Mouse (Mus musculus) liver, embryonic 12.5 days (tissue): ENCODE data around the gene Ptov1. TPM values are rescaled to one million over a fixed set of nuclear protein-coding genes. Genes with fewer than 3 reads are reported as not detected.

Experiments
- ATAC-seq: fragments of 200-750 bp; cut with Nextera tagmentation; 2 replicates; pipeline ENCODE4 v1.8.0; 2017; ENCODE audit warnings: moderate number of reproducible peaks, mild to moderate bottlenecking, moderate library complexity
- H3K27ac ChIP-seq: fragments of 300-500 bp; sonication (generic); 2 replicates; pipeline ENCODE4 v1.5.1; 2016; ENCODE audit warnings: mild to moderate bottlenecking
- H3K27me3 ChIP-seq: fragments of 300-500 bp; sonication (generic); replicated peaks from 2 replicates; pipeline ENCODE4 v1.6.1; 2016; ENCODE audit warnings: mild to moderate bottlenecking, moderate library complexity
- H3K36me3 ChIP-seq: fragments of 300-500 bp; sonication (generic); 2 replicates; pipeline ENCODE4 v1.6.1; 2016; ENCODE audit warnings: mild to moderate bottlenecking, moderate library complexity
- H3K4me1 ChIP-seq: fragments of 300-500 bp; sonication (generic); 2 replicates; pipeline ENCODE4 v1.6.1; 2016
- H3K4me2 ChIP-seq: fragments of 300-500 bp; sonication (generic); 2 replicates; pipeline ENCODE4 v1.6.1; 2016; ENCODE audit warnings: mild to moderate bottlenecking, moderate library complexity
- H3K4me3 ChIP-seq: fragments of 300-500 bp; sonication (generic); 2 replicates; pipeline ENCODE4 v1.5.1; 2016; ENCODE audit warnings: mild to moderate bottlenecking, moderate library complexity
- H3K9ac ChIP-seq: fragments of 300-500 bp; sonication (generic); 2 replicates; pipeline ENCODE4 v1.6.1; 2016; ENCODE audit warnings: mild to moderate bottlenecking, moderate library complexity
- H3K9me3 ChIP-seq: fragments of 300-500 bp; sonication (generic); replicated peaks from 2 replicates; pipeline ENCODE4 v1.6.1; 2016; ENCODE audit warnings: mild to moderate bottlenecking, moderate library complexity
- WGBS: fragments of 180-500 bp; shearing (Covaris S2); methylation state at CpG from one replicate; pipeline ENCODE4 v1.1.7; 2016; ENCODE audit not compliant: insufficient replicate concordance; 5-methylcytosine and 5-hydroxymethylcytosine counted together
- polyA plus RNA-seq: library from polyadenylated mRNA; unstranded; fragments of >200 nt; fragmentation: Nextera tagmentation; extraction: Ambion mirVana; gene quantifications from 2 replicates; pipeline ENCODE4 v1.2.1, GENCODE M21; 2016

Ptov1 gene
- polyA plus RNA-seq, 1 experiment from 2014 or later: 121 TPM

- H3K4me1 ChIP-seq: peaks cover 57% of the 10 kb centered on the region
- H3K27ac ChIP-seq: peak overlapping the region; percentile 61; the same call in 1 of the 2 replicates
- no peaks in the 10 kb centered on the region for H3K9me3 ChIP-seq
- H3K36me3 ChIP-seq: peaks cover 49% of the 10 kb centered on the region
- WGBS: 56% methylated on average over 15 of the region's 15 CpGs
- H3K4me2 ChIP-seq: peak overlapping the region; percentile 92
- no peaks in the 10 kb centered on the region for H3K27me3 ChIP-seq
- peak overlapping the region; percentile 22; the same call in 1 of the 2 replicates for H3K9ac ChIP-seq
- ATAC-seq: no peak
- H3K4me3 ChIP-seq: no peak overlapping the region
Observed at GRCm38 (mm10) chr7:44866276-44867009, 3.1 kb downstream of the Ptov1 start.

- Histone ChIP-seq H3K4me3 (no peak overlapping the region), H3K27ac (no peak overlapping the region), H3K9ac (no peak overlapping the region), H3K27me3 (no peaks in the 10 kb centered on the region), H3K36me3 (peaks cover 60% of the 10 kb centered on the region), H3K4me2 (no peak overlapping the region), H3K4me1 (peaks cover 61% of the 10 kb centered on the region), H3K9me3 (no peaks in the 10 kb centered on the region)
- 83% methylated on average over 24 of the region's 24 CpGs for WGBS
- no peak for ATAC-seq
Observed at GRCm38 (mm10) chr7:44864595-44865542, 4.7 kb downstream of the Ptov1 start.

- H3K9ac ChIP-seq: no peak overlapping the region
- no peaks in the 10 kb centered on the region for H3K9me3 ChIP-seq
- no peak overlapping the region for H3K4me2 ChIP-seq
- no peak overlapping the region for H3K4me3 ChIP-seq
- H3K27me3 ChIP-seq: no peaks in the 10 kb centered on the region
- H3K27ac ChIP-seq: no peak overlapping the region
- ATAC-seq: no peak
- 87% methylated on average over 11 of the region's 11 CpGs for WGBS
- peaks cover 66% of the 10 kb centered on the region for H3K36me3 ChIP-seq
- H3K4me1 ChIP-seq: peaks cover 65% of the 10 kb centered on the region
Observed at GRCm38 (mm10) chr7:44863982-44864494, 5.5 kb downstream of the Ptov1 start.

- WGBS: 86% methylated on average over 14 of the region's 14 CpGs
- H3K27me3 ChIP-seq: no peaks in the 10 kb centered on the region
- no peak overlapping the region for H3K9ac ChIP-seq
- no peak overlapping the region for H3K4me3 ChIP-seq
- H3K9me3 ChIP-seq: no peaks in the 10 kb centered on the region
- peaks cover 71% of the 10 kb centered on the region for H3K36me3 ChIP-seq
- H3K4me1 ChIP-seq: peaks cover 63% of the 10 kb centered on the region
- no peak for ATAC-seq
- no peak overlapping the region for H3K27ac ChIP-seq
- H3K4me2 ChIP-seq: no peak overlapping the region
Observed at GRCm38 (mm10) chr7:44863210-44863609, 6.4 kb downstream of the Ptov1 start.

DNA sequence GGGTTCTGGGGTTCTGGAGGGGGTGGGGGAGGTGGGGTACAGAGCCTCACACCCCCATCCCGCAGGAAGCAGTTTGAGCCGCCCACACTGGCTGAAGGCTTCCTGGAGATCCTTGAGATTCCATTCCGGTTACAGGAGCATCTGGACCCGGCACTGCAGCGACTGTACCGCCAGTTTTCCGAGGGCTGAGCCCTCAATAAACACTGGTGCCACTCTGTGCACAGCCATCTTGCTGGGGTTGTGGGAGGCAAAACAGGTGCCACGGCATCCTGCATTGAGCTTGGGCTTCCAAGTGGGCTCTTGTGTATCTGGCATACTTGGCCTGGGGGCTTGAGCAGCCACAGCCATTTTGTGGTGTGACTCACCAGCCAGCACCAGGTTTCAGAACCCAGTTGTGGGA is 7.2 kb downstream of the Ptov1 start:
- Histone ChIP-seq H3K9me3 (no peaks in the 10 kb centered on the region), H3K36me3 (peaks cover 71% of the 10 kb centered on the region), H3K27ac (no peak overlapping the region), H3K4me1 (peaks cover 62% of the 10 kb centered on the region), H3K4me3 (no peak overlapping the region), H3K9ac (no peak overlapping the region), H3K27me3 (no peaks in the 10 kb centered on the region), H3K4me2 (no peak overlapping the region)
- 88% methylated on average over 8 of the region's 8 CpGs for WGBS
- ATAC-seq: no peak

- H3K36me3 ChIP-seq: peaks cover 70% of the 10 kb centered on the region
- no peaks in the 10 kb centered on the region for H3K27me3 ChIP-seq
- no peak overlapping the region for H3K27ac ChIP-seq
- H3K4me2 ChIP-seq: no peak overlapping the region
- 81% methylated on average over 14 of the region's 14 CpGs for WGBS
- no peaks in the 10 kb centered on the region for H3K9me3 ChIP-seq
- H3K4me1 ChIP-seq: peaks cover 55% of the 10 kb centered on the region
- no peak for ATAC-seq
- H3K4me3 ChIP-seq: no peak overlapping the region
- H3K9ac ChIP-seq: no peak overlapping the region
Observed at GRCm38 (mm10) chr7:44861429-44861816, 8.2 kb downstream of the Ptov1 start.

DNA sequence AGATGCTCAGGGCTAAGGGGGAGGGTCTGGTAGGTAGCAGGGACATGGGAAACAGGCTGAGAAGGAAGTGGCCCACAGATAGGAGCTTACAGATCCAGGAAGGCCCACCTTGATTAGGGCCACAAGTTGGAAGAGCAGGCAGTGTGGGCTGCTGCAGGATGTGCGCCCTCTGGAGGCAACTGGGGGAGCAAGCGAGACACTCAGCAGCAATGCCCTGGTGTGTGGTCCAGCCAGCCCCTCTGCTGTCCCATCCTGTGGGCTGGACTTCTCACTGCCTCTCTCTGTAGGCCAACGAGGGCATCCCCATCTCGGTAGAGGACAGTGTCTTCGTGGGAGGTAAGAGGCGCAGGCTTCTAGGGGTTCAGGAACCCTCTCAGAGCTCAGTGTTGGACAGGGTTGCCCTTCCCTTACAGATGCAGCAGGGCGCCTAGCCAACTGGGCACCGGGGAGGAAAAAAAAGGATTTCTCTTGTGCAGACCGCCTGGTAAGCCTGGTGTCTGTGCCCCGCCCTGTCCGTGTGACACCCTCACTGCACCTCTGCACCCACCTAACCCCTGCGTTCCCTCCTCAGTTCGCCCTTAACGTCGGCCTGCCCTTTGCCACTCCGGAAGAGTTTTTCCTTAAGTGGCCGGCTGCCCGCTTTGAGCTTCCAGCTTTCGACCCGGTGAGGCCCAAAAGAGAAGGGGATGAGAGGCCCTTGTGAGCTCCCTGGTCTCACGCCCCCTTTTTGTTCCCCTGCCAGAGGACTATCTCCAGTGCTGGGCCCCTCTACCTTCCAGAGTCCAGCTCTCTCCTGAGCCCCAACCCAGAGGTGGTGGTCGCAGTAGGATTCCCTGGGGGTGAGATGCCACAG is 8.8 kb downstream of the Ptov1 start:
- 54% methylated on average over 22 of the region's 22 CpGs for WGBS
- ATAC-seq: 0 out of 2 replicates have a peak, but pooled peaks have one; percentile 22
- Histone ChIP-seq H3K27ac (no peak overlapping the region), H3K4me1 (peaks cover 55% of the 10 kb centered on the region), H3K9ac (0 out of 2 replicates have a peak overlapping the region, but pooled peaks have one; percentile 2), H3K4me3 (no peak overlapping the region), H3K27me3 (no peaks in the 10 kb centered on the region), H3K36me3 (peaks cover 65% of the 10 kb centered on the region), H3K9me3 (no peaks in the 10 kb centered on the region), H3K4me2 (no peak overlapping the region)

DNA sequence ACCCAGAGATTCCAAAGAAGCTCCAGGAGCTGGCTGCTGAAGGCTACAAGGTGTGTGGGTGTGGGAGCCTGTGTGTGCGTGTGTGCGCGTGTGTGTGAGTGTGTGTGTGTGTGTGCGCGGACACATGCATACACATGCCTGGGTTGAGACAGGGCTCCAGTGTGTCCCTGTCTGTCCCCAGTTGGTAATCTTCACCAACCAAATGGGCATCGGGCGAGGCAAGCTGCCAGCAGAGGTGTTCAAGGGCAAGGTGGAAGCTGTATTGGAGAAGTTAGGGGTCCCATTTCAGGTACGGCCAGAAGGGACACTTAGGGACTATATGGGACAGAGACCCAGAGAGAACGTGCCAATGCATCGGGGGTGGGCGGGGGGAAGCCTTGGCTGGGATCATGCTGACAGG is 9.7 kb downstream of the Ptov1 start:
- ATAC-seq: no peak
- no peak overlapping the region for H3K27ac ChIP-seq
- 80% methylated on average over 11 of the region's 11 CpGs for WGBS

GRCm38 (mm10) chr7:44857905-44858304 is 11.7 kb downstream of the Ptov1 start:
- Histone ChIP-seq H3K36me3 (peaks cover 41% of the 10 kb centered on the region), H3K9ac (peak overlapping the region; percentile 90), H3K27ac (peak overlapping the region; percentile 97), H3K4me3 (peak overlapping the region; percentile 86), H3K4me2 (peak overlapping the region; percentile 89), H3K4me1 (peaks cover 68% of the 10 kb centered on the region), H3K9me3 (no peaks in the 10 kb centered on the region), H3K27me3 (no peaks in the 10 kb centered on the region)
- 0 out of 2 replicates have a peak, but pooled peaks have one; percentile 8 for ATAC-seq
- 20% methylated on average over 8 of the region's 8 CpGs for WGBS

More for the DNA sequence above, 9.7 kb downstream of the Ptov1 start:
- Histone ChIP-seq H3K4me3 (no peak overlapping the region), H3K27me3 (no peaks in the 10 kb centered on the region), H3K36me3 (peaks cover 56% of the 10 kb centered on the region), H3K9me3 (no peaks in the 10 kb centered on the region), H3K4me2 (no peak overlapping the region), H3K4me1 (peaks cover 55% of the 10 kb centered on the region), H3K9ac (no peak overlapping the region)

DNA sequence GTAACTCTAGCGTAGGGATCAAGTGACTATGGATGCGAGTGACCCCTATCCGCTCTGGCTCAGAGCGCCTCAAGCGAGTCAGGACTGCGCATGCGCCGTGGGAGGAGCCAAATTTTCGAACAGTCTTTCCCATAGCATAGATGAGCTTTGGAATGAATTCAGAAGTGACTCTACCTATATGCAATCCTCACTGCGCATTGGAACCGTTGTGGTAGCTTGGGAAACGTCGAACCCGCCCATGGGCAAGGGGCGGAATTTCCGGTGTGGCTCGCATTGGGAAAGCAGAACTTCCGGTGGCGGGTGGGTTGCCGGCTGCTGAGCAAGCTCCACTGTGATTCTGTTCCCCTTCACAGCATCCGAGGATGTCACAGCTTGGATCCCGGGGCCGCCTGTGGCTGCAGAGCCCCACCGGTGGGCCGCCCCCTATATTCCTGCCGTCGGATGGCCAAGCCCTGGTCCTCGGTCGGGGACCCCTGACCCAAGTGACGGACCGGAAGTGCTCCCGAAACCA is 12.5 kb downstream of the Ptov1 start, which contains the start of gene Pnkp:
Pnkp (plus strand) TSS at position 98 of the 511 bp plus-strand sequence.
- H3K27ac ChIP-seq: peak within 1 kb of the TSS; percentile 97
- H3K4me1 ChIP-seq: peaks cover 76% of the 10 kb centered on the region
- peak; percentile 23; the same call in 1 of the 2 replicates for ATAC-seq
- 1% methylated on average over 32 of the region's 32 CpGs for WGBS
- H3K36me3 ChIP-seq: peaks cover 41% of the 10 kb centered on the region
- H3K9me3 ChIP-seq: no peaks in the 10 kb centered on the region
- H3K4me3 ChIP-seq: peak within 1 kb of the TSS; percentile 86
- no peaks in the 10 kb centered on the region for H3K27me3 ChIP-seq
- H3K4me2 ChIP-seq: peak within 1 kb of the TSS; percentile 89
- peak within 1 kb of the TSS; percentile 90 for H3K9ac ChIP-seq
